Mouse (Mus musculus) limb, embryonic 10.5 days (tissue): ENCODE data around the gene Zfp37. TPM values are rescaled to one million over a fixed set of nuclear protein-coding genes. Genes with fewer than 3 reads are reported as not detected.
"Not testable (repeated sequence)": the region's sequence is repeated elsewhere in the genome, so short reads cannot be mapped to it uniquely, and the experiment has no call there.

Source experiments
- DNase-seq: peaks from one replicate; pipeline ENCODE4 v3.0.0-alpha.2; 2017; ENCODE audit warnings: low spot score
- H3K27ac ChIP-seq: fragments of 300-500 bp; sonication (generic); 2 replicates; pipeline ENCODE4 v1.5.1; 2016; ENCODE audit warnings: mild to moderate bottlenecking
- H3K27me3 ChIP-seq: fragments of 300-500 bp; sonication (generic); 2 replicates; pipeline ENCODE4 v1.6.1; 2016; ENCODE audit warnings: low read depth, mild to moderate bottlenecking; ENCODE audit not compliant: poor library complexity, severe bottlenecking
- H3K36me3 ChIP-seq: fragments of 300-500 bp; sonication (generic); 2 replicates; pipeline ENCODE4 v1.6.1; 2016; ENCODE audit warnings: mild to moderate bottlenecking, moderate library complexity
- H3K4me1 ChIP-seq: fragments of 300-500 bp; sonication (generic); 2 replicates; pipeline ENCODE4 v1.6.1; 2016
- H3K4me3 ChIP-seq: fragments of 300-500 bp; sonication (generic); 2 replicates; pipeline ENCODE4 v1.5.1; 2016; ENCODE audit warnings: mild to moderate bottlenecking, moderate library complexity
- H3K9me3 ChIP-seq: fragments of 300-500 bp; sonication (generic); replicated peaks from 2 replicates; pipeline ENCODE4 v1.6.1; 2016; ENCODE audit warnings: mild to moderate bottlenecking
- WGBS: fragments of 180-500 bp; shearing (Covaris S2); methylation state at CpG from one replicate; pipeline ENCODE4 v1.1.7; 2016; 5-methylcytosine and 5-hydroxymethylcytosine counted together
- polyA plus RNA-seq: library from polyadenylated mRNA; unstranded; fragments of >200 nt; fragmentation: Nextera tagmentation; extraction: Ambion mirVana; gene quantifications from 2 replicates; pipeline ENCODE4 v1.2.1, GENCODE M21; 2016

Gene Zfp37
- 14.9 and 19.4 TPM in 2 replicates for polyA plus RNA-seq

- H3K9me3 ChIP-seq = no peaks in the 10 kb centered on the region
- DNase-seq = no peak
- no peak within 1 kb of the TSS for H3K4me3 ChIP-seq
- no peak within 1 kb of the TSS for H3K27ac ChIP-seq
- no peaks in the 10 kb centered on the region for H3K4me1 ChIP-seq
- H3K36me3 ChIP-seq = no peaks in the 10 kb centered on the region
- 73% methylated on average over 13 of the region's 13 CpGs for WGBS
- no peaks in the 10 kb centered on the region for H3K27me3 ChIP-seq
Observed at GRCm38 (mm10) chr4:62230769-62231168, at the start of gene Zfp37. Zfp37 (minus strand) TSS chr4:62231047.

GRCm38 (mm10) chr4:62278081-62278480 is 47.2 kb upstream of the Zfp37 start:
- H3K4me3 ChIP-seq = no peak overlapping the region
- H3K9me3 ChIP-seq = no peaks in the 10 kb centered on the region
- no peaks in the 10 kb centered on the region for H3K27me3 ChIP-seq
- no peaks in the 10 kb centered on the region for H3K4me1 ChIP-seq
- no peak overlapping the region for H3K27ac ChIP-seq
- 84% methylated on average over 4 of the region's 4 CpGs for WGBS
- DNase-seq = no peak
- no peaks in the 10 kb centered on the region for H3K36me3 ChIP-seq

GRCm38 (mm10) chr4:62277222-62277621 is 46.4 kb upstream of the Zfp37 start:
- Histone ChIP-seq H3K36me3 (no peaks in the 10 kb centered on the region), H3K4me3 (no peak overlapping the region), H3K27ac (no peak overlapping the region), H3K27me3 (no peaks in the 10 kb centered on the region), H3K9me3 (no peaks in the 10 kb centered on the region), H3K4me1 (no peaks in the 10 kb centered on the region)
- DNase-seq = no peak
- 68% methylated on average over 3 of the region's 3 CpGs for WGBS

- DNase-seq = no peak
- WGBS = 87% methylated on average over 10 of the region's 10 CpGs
- Histone ChIP-seq H3K27ac (no peak overlapping the region), H3K4me1 (no peaks in the 10 kb centered on the region), H3K9me3 (no peaks in the 10 kb centered on the region), H3K4me3 (no peak overlapping the region), H3K27me3 (no peaks in the 10 kb centered on the region), H3K36me3 (no peaks in the 10 kb centered on the region)
Observed at GRCm38 (mm10) chr4:62276642-62277041, 45.8 kb upstream of the Zfp37 start.

GRCm38 (mm10) chr4:62274841-62275536 is 44.1 kb upstream of the Zfp37 start:
- DNase-seq = no peak
- H3K36me3 ChIP-seq = no peaks in the 10 kb centered on the region
- H3K27me3 ChIP-seq = no peaks in the 10 kb centered on the region
- H3K4me1 ChIP-seq = no peaks in the 10 kb centered on the region
- H3K27ac ChIP-seq = no peak overlapping the region
- H3K4me3 ChIP-seq = no peak overlapping the region
- 63% methylated on average over 12 of the region's 12 CpGs for WGBS
- no peaks in the 10 kb centered on the region for H3K9me3 ChIP-seq

- WGBS = 92% methylated on average over 10 of the region's 10 CpGs
- Histone ChIP-seq H3K36me3 (no peaks in the 10 kb centered on the region), H3K4me1 (no peaks in the 10 kb centered on the region), H3K9me3 (no peaks in the 10 kb centered on the region), H3K27me3 (no peaks in the 10 kb centered on the region), H3K4me3 (no peak overlapping the region), H3K27ac (no peak overlapping the region)
- DNase-seq = no peak
Observed at GRCm38 (mm10) chr4:62273916-62274315, 43.1 kb upstream of the Zfp37 start.

- no peak overlapping the region for H3K27ac ChIP-seq
- no peaks in the 10 kb centered on the region for H3K27me3 ChIP-seq
- no peak overlapping the region for H3K4me3 ChIP-seq
- no peak for DNase-seq
- no peaks in the 10 kb centered on the region for H3K9me3 ChIP-seq
- no peaks in the 10 kb centered on the region for H3K4me1 ChIP-seq
- no peaks in the 10 kb centered on the region for H3K36me3 ChIP-seq
- 89% methylated on average over 10 of the region's 10 CpGs for WGBS
Observed at GRCm38 (mm10) chr4:62272696-62273095, 41.8 kb upstream of the Zfp37 start.

- Histone ChIP-seq H3K9me3 (no peaks in the 10 kb centered on the region), H3K27ac (no peak overlapping the region), H3K4me1 (no peaks in the 10 kb centered on the region), H3K36me3 (no peaks in the 10 kb centered on the region), H3K4me3 (no peak overlapping the region), H3K27me3 (no peaks in the 10 kb centered on the region)
- WGBS = 83% methylated on average over 10 of the region's 10 CpGs
- DNase-seq = no peak
Observed at GRCm38 (mm10) chr4:62267101-62267500, 36.3 kb upstream of the Zfp37 start.

- not testable (repeated sequence) for H3K27me3 ChIP-seq, H3K9me3 ChIP-seq, H3K4me3 ChIP-seq, DNase-seq, H3K4me1 ChIP-seq, H3K27ac ChIP-seq, H3K36me3 ChIP-seq
- WGBS = 78% methylated on average over 7 of the region's 7 CpGs
Observed at GRCm38 (mm10) chr4:62266016-62266415, 35.2 kb upstream of the Zfp37 start.

- H3K9me3 ChIP-seq = no peaks in the 10 kb centered on the region
- no peaks in the 10 kb centered on the region for H3K4me1 ChIP-seq
- WGBS = 81% methylated on average over 10 of the region's 10 CpGs
- DNase-seq = no peak
- no peaks in the 10 kb centered on the region for H3K27me3 ChIP-seq
- H3K4me3 ChIP-seq = no peak overlapping the region
- H3K36me3 ChIP-seq = no peaks in the 10 kb centered on the region
- H3K27ac ChIP-seq = no peak overlapping the region
Observed at GRCm38 (mm10) chr4:62265154-62265836, 34.4 kb upstream of the Zfp37 start.

- DNase-seq = no peak
- Histone ChIP-seq H3K27me3 (no peaks in the 10 kb centered on the region), H3K4me3 (no peak overlapping the region), H3K4me1 (no peaks in the 10 kb centered on the region), H3K36me3 (no peaks in the 10 kb centered on the region), H3K9me3 (no peaks in the 10 kb centered on the region), H3K27ac (no peak overlapping the region)
- WGBS = 49% methylated on average over 7 of the region's 7 CpGs
Observed at GRCm38 (mm10) chr4:62263133-62263844, 32.4 kb upstream of the Zfp37 start.

- Histone ChIP-seq H3K4me1 (no peaks in the 10 kb centered on the region), H3K4me3 (no peak within 1 kb of the TSS), H3K27me3 (no peaks in the 10 kb centered on the region), H3K36me3 (no peaks in the 10 kb centered on the region), H3K27ac (no peak within 1 kb of the TSS), H3K9me3 (no peaks in the 10 kb centered on the region)
- DNase-seq = no peak
- WGBS = 64% methylated on average over 2 of the region's 2 CpGs
Observed at GRCm38 (mm10) chr4:62262276-62262675, 31.4 kb upstream of the Zfp37 start, which contains the start of gene Slc31a2. Slc31a2 (plus strand) TSS chr4:62262562.

- Histone ChIP-seq H3K4me1 (no peaks in the 10 kb centered on the region), H3K27me3 (no peaks in the 10 kb centered on the region), H3K36me3 (no peaks in the 10 kb centered on the region)
Observed at GRCm38 (mm10) chr4:62256931-62257330, 26.1 kb upstream of the Zfp37 start.

More at GRCm38 (mm10) chr4:62256931-62257330, 26.1 kb upstream of the Zfp37 start:
- WGBS = 29% methylated on average over 8 of the region's 8 CpGs
- Histone ChIP-seq H3K4me3 (no peak overlapping the region), H3K27ac (no peak overlapping the region), H3K9me3 (no peaks in the 10 kb centered on the region)
- DNase-seq = peak; percentile 76
